Mouse (Mus musculus) kidney, adult 2 months (tissue): ENCODE results near the gene E430018J23Rik.

Source experiments
- CTCF ChIP-seq: fragments of 200-500 bp; conservative IDR thresholded peaks from 2 replicates; pipeline ENCODE4 v1.5.1; 2011; ENCODE audit warnings: low read depth, mild to moderate bottlenecking, control low read depth, low read length, moderate library complexity, mixed read lengths; ENCODE audit not compliant: insufficient read depth, insufficient read length
- POLR2A ChIP-seq: fragments of 200-500 bp; IDR thresholded peaks from one replicate; pipeline ENCODE4 v1.6.1; 2011; ENCODE audit warnings: low read depth, low read length, control low read depth

- no peak for TF ChIP-seq CTCF
- no peak for TF ChIP-seq POLR2A
Observed at GRCm38 (mm10) chr7:127422247-127422646, 28.8 kb upstream of the E430018J23Rik start.
